Mouse (Mus musculus) adrenal gland, adult 8-10 months (tissue): Measurements from ENCODE around the gene Ctso. TPM values are rescaled to one million over a fixed set of nuclear protein-coding genes. Genes with fewer than 3 reads are reported as not detected.

Experiments used
- DNase-seq: peaks from one replicate; pipeline ENCODE4 v3.0.0; 2022
- total RNA-seq, 4 experiments: library from RNA; stranded (reverse); gene quantifications; 2 replicates each; pipeline ENCODE4 v1.2.4; 2022

Ctso gene
- 10 to 100 TPM; 45.7 to 73.5 (median 59.5) TPM for total RNA-seq

DNA sequence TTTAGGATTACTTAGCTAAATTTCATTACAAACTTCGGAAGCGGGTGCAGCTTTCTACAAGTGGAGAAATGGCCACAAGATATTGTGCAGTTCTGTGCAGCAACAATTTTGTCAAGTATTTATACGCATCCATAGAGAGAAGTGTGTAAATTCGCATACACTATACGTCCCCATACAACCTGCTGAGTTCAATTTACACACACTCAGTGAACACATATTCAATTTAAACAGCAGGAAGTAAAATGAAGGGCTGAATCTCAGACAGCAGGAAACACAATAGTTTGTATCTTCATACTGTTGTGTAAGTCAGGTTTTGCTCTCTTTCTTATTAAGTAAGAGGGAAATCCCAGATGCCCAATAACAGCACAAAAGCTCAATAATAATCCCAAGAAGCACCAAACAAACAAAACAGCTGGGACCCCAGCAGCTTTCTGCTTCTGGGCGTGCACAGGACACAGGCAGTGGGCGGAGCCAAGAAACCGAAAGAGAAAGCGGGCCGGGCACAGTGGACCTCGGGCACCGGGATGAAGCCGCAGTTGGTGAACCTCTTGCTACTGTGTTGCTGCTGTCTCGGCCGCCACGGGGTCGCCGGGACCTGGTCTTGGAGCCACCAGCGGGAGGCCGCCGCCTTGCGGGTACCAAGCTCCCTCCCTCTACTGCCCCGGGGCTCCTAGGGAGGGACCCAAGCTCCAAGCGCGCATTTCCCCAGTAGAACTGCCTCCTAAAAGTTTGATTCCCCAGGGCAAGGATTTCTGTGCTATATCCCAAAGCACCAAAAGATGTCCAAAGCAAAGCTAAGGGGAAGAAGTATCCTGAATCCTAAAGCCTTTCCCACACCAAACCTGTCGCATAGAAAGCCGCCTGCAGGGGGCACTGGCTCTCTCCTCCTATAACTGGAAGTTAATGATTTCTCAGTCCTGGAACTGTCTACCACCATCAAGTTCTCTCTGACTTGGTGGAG lies at the start of gene Ctso:
Gene Ctso (plus strand): TSS at position 461 of the 961 bp plus-strand sequence.
- DNase-seq = peak; percentile 83

DNA sequence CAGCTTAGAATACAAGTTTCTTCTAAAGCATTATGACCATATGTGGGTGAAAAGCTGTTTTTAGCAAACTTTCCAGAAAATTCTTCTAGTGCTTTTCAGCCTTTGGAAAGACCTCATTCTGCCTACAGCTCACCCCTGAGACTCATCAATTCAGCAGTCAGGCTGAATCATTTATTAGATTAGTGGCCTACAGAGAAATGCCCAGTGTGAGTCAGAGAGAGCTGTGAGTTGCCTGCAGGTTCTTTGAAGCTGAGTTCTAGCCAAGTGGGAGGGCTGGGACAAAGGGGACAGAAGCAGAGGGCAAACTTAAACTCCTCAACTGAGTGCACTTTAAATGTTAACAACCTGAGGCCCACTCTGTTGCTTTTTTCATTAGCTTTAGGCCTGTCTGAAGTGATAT lies 48.5 kb upstream of the Ctso start:
- DNase-seq = peak; percentile 58

DNA sequence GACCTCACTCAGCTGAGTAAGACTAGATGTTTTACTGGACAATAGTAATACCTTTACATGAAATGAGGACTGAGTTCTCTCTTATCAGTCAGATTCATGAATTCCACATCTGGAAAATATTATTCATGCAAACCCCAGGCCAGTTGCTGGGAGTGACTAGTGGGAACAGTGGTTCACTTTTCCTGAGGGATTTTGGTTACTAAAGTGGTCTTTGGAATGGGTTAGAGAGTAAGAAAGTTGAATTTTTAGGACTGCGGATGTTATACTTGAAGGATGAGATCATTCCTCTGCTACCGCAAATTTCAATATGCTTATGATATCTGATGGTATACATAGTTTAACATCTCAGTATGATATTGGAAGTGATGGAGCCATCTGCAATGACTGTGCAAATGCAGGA lies 46.8 kb upstream of the Ctso start:
- no peak for DNase-seq

DNA sequence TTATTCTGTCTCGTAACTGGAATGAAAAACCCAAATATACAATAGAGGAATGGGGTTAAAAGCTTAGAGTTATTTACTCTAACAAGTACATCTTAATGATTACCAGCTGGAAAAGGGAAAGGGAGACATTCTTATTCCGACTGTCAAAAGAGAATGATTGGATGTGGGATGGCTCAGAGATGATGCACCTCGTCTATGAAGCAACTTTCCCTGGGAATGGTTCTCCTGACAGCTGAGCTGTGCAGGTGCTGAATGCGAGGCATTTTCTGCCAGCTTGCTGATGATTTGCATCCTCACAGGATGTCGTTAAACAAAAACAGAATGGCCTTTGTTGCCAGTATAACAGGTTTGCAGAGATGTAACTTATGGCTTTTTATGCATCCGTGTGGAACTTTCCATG lies 43.3 kb upstream of the Ctso start:
- no peak for DNase-seq

DNA sequence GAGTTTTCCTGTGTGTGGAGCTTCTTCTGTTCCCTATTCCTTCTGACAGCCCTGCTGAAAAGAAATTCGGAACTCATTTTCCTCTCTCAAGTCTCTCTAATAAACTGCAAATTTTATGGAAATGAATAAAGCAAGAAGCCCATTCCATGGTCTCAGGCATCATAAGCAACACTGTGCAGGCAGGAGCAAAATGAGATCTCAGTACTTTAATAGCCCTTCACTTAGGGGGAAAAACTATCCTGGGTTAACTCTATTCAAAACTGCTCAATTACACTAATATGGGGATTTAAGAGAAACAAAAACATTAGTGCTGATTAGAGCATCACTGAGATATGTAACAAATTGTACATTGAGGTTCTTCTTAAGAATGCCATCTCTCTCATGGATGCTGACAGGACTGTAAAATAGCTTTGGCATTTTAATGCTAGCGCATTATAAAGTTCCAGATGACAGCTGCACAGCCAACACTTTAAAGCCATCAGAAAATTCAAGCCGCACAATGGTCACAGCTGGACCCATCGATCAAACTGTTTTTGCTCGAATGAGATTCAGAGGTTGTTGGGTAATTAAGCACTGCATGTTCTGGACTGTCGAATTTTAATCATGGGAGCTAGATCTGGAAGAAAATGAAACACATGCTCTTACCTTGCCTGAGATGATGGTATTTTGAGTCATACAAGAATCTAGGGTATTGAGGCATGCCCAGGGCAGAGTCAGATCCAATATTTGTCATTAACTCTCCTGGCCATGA lies 21.9 kb upstream of the Ctso start:
- DNase-seq = no peak

DNA sequence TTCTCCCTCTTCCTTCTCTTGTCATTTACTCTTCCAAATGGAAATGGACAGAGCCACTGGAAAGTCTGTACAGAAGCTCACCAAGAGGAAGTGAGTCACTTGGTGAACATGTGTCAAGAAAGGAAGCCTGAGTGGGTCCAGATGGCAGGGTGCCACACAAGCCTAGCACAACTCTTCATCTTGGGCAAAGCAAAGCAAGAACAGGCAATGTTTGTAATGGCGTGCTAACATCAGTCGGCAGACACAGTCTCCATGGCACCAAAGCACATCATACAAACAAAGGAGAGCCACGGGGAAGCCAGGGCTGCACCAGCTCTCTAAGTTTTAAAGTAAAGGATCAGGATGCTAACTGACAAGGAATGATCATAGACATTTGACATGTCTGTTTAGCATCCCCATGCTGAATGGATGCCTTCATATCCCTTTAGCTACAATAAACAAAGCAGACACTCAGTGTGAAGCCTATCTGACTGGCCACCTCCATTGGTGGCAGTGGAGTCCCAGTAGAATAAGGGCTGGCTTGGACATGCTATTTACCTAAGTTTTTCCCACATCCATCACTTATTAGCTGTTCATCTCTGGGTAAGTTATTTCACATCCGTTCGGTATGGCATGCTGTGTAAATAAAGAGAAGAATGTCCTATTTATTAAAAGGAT lies 16.2 kb upstream of the Ctso start:
- no peak for DNase-seq

DNA sequence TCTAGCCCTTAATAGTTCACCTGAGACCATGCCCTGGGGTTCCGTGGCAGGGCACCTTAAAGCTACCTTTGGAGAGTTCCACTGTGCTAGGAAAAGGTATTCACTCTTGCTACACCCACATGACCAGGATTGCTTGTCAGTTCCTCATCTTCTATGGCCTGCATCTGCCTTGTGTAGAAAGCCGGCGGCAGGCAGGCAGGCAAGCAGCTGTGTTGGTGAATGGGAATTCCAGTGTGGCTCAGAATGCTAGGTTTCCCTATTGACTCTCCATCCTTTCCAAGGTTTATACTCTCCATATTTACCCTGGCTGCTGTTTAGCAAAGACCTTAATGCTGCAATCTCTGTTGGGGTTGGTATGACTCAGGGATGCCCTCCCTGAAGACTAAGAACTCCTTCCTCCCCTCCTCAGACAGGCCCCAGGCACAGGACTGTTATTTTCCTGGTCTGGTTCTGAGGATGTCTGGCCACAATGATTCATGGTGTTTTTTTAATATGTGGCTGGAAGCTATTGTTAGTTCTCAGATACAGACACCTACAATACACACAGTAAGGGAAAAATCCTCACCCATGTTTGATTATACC lies 15.0 kb upstream of the Ctso start:
- no peak for DNase-seq

DNA sequence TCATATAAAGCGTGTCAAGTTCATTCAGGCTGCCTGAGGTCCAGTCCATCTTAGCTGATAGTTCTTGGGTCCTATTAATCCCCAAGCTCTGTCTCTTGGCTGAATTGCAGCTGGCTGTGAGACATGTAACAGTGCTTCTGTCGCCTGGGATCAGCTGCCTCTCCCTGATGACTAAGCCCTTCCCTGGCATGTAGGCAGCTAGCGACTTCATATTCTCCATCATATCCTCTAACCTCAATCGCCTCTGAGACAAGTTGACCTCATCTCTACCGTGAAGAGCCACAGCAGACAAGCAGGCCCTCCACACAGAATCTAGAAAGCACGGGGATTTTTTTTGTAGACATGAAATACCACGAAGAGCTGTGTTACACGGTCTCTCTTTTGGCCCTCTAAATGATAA lies 14.2 kb upstream of the Ctso start:
- DNase-seq = no peak

DNA sequence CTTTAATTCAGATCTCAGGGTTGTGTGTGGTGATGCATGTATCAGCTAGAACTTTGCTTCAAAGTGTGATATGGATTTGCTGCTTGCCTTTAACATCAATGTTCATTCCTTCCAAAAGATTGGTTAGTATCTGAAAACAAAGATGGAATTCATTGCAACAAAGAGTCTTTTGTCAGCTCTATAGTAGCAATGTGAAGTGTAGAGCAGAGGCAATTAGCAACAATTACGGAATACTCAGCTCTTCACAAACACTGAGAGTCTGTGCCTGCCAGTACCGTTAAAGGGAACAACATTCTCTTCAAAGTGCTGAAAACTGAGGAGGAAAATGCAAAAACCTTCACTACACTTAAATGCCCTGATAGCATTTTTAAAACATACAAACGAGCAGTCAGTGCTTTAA lies 12.7 kb upstream of the Ctso start:
- no peak for DNase-seq

DNA sequence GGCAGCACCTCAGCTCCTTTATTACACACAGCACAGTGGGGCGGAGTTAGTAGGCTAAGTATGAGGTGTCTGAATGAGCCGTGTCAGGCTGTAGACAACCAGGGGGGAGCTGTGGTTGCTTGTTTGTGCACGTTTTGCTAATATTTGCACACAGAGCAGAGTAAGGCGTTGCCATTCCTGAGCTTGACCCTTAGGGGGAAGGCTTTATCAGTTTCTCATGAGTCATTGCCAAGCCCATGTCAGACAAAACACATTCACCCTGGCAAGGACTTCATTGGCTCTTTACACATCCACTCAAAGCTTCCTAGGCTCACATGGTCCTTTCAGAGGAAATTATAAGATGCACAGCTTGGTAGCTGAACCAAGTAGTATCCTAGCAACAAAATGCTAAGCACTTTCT lies 9.5 kb upstream of the Ctso start:
- DNase-seq = no peak

DNA sequence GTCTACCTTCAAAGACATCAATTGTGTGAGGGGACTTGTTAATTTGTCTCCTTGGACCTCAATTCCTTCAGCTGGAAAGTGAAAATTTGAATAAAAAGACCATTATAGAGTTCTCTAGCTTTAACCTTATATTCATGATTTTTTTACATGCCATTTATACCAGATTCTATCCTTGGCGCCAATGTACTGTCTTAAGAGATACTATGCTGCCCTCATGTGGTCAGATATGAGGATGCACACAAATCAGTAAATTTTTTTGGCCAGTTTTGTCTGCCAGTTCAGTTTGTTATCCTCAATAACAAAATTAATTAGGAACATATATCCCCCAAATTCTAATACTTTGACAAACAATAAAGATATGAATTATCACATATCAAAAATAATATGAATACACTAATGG lies 7.5 kb upstream of the Ctso start:
- DNase-seq = no peak

DNA sequence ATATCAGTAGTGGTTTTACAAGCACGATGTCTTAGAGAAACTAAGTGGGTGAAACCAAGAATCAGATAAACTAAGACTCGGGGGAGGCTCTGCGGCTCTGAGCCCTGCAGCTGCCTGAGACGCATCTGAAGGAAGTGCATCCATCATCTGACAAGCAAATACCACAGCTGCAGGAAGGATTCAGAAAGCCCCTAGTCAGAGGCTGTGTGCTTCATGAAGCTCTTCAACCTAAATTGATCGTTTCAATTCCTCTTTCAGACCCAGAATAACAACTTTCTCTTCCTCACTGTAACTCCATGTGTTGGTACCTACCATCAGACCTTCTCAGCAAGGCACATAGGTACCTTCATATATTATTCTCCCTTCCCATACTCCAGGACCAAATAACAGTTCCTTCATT lies 6.5 kb upstream of the Ctso start:
- no peak for DNase-seq

DNA sequence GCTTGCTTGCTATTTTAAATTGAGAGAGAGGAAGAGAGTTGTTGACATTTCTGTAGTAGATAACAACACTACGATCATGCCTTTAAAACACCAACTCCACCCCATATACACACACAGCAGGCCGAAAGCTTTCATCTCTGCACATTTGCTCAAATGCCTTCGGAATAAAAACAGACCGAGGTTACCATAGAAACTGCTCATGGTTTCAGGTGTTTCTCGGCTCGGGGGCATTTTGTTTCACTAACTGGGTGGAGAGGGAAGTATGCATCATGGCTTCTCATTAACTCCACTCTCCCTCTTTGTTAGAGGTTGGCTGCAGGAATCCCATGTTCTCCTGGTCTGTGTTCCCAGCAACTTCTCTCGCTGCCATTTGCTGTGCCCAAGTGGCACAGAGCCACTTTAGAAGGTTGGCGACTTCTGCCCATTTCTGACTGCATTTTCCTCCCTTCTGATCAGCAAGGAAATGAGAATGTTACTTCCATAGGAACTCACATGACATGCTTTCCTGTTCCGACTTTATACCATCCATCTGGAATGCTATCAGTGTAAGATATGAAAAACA lies 5.6 kb upstream of the Ctso start:
- no peak for DNase-seq

DNA sequence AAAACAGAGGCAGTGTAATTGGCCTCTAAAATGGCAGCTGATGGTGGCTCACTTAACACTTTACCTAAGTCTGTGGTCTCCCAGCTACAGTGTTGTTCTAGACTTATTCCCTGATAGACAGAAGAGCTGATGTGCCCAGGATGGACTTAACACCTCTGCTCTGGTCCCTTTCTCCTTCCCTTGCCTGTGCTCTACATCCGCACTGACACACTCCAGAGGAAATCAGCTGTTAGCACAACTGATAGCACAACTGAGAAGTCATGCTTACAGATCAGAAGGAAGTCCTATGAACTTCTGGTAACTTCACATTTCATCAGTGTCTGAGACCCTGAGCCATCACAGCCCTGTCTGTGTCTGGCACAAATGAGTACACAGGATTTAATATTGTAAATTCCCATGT lies 3.3 kb upstream of the Ctso start:
- DNase-seq = no peak

DNA sequence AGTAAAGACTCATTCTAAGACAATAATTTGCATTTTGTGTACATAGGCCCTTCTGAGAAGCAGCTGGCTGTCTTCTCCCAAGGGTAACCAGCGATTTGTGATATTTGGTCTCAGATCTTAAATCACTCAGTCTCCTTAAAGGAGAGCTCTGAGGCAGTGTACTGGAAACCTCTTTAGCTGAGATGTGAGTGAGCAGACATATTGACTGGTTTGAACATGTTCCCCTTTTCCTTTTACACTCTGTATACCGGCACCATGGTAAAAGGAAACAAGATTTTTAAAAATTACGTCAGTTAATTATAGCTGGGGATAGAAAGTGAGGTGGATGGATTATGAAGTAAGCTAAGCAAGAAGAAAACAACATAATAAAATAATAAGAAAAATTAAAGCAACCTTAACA lies 706 bp upstream of the Ctso start:
- DNase-seq = no peak

DNA sequence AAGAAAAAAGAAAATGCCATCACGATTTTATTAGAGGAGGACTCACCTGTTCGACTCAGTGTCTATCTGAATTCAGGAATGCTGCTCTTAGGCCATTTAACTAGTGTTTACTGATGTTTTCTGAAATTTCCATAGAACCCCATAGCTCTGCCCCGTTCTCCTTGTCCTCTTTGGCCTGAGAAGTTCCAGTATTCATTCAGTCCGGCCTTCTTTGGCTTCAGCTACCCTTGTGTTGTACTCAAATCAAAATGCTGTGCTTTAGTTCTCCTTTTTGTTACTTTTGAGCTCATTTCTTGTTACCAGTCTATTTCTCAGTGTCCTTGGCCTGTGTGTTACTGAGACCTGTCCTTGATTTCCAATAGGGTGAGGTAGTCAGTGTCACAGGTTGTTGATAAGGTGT lies 947 bp downstream of the Ctso start:
- DNase-seq = no peak

DNA sequence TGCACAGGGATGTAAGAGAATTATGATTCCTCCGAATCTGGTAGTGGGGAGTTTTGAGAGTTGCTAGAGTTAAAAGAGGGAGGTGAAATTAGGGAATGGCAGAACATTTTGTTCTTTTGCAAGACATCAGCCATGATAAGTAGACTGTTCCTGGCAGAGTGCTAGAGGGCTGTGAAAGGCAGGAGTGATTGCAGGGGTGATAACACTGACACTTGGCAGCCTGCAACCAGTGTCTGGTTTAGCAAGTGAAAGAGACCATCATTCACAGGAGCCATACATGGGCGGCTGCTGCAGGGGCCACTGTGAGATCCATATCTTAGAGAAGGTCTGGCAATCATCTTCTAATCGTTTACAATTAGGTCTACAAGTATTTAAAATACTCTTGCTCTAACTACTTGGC lies 6.5 kb downstream of the Ctso start:
- no peak for DNase-seq

DNA sequence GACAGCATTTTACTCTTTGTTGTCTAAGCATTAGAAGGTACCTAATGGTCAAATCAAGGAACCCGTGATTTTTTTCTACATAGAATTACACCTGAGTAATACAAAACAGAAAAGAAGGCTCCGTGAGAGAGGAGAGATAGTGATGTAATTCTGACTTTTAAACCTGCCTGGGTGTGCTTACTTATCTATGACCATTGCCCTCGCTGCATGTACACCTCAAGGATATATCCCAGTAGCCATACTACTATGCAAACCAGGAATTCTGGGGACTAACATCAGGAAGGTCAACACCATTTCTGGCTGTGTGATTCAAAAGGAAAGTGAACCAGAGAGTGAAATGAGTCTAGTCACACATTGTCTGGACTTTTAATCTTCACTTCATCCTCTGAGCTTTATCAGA lies 9.9 kb downstream of the Ctso start:
- no peak for DNase-seq

DNA sequence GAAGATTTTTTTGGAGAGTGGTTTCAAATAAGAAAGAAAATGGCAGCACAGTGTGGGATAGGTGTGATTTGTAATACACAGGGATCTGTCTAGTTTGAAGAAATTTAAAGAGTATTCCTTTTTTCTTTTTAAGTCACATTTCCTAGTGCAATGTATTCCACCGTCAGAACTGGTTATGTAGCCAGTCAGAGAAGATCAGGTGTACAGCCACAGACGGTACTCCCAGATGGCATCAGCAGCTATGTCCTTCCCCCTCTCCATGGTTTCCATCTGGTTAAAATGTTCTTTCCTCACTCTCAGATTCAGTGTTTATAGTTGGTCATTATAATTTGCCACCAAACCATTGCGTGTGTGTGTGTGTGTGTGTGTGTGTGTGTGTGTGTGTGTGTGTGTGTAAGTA lies 10.7 kb downstream of the Ctso start:
- no peak for DNase-seq

DNA sequence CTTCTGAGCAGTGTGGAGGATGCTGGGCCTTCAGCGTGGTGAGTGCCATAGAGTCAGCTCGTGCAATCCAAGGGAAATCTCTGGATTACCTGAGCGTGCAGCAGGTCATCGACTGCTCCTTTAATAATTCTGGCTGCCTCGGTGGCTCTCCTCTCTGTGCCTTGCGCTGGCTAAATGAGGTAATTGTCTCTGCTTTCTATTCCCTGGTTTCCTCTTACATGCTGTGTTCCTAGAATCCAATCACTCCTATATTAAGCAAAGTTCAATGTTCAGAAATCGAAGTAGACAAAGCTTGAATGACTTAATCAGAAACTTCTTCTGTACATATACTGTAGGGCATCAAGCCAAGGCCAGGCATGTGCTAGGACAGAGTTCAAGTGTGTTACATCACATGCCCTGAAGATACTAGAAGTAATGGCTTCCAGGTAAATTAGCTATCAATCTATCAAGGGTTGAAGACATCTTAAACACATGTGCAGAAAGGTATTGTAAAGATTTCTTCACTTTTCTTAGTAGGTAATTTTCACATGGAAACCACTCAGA lies 12.5 kb downstream of the Ctso start:
- DNase-seq = no peak

DNA sequence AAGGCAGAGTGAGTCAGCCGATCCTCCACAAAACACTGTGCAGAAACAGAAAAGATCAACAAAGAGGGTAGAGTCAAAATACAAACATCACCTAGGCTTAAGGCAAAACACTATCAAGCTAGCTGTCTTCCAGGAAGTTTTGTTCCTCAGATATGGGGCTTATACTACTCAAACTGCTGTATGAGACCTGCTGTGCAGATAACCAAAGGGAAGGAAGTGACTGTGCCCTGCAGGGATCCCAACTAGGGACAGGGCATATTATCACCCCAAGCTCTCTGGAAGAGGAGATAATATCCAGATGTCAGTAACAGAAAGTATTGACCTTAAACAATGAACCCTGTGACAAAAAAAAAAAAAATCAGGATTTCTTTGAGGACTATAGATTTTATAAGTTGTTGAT lies 16.6 kb downstream of the Ctso start:
- DNase-seq = no peak

DNA sequence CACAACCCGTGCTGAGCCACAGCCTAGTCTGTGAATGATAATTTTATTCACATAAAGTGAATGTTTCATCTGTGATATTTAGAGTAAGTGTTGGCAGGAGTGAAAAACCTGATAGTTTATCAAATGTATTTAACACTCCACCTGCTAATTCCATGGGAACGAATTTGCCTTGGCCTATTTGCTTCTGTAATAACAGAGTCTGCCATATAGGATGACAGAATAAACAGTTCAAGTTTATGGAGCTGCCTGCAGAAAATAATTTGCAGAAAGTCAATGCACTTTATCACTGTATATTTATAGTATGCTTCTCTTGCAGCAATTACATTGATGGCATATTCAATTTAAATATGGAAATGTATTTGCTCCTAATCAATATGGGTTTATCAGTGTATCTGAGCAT lies 19.4 kb downstream of the Ctso start:
- DNase-seq = no peak
